Mouse (Mus musculus): ENCODE measurements around the gene Gpr63. TPM values are rescaled to one million over a fixed set of nuclear protein-coding genes. Genes with fewer than 3 reads are reported as not detected.
"Not testable (repeated sequence)": the region's sequence is repeated elsewhere in the genome, so short reads cannot be mapped to it uniquely, and the experiment has no call there.

Gene Gpr63
- polyA plus RNA-seq, 1 experiment from 2014 or later: 1.5 TPM

GRCm38 (mm10) chr4:25011780-25012179 is 45.6 kb downstream of the Gpr63 start:
- peaks cover 15% of the 10 kb centered on the region; the same call in 1 of the 2 replicates for H3K36me3 ChIP-seq
- no peaks in the 10 kb centered on the region for H3K4me1 ChIP-seq (replicated peaks)
- no peak overlapping the region for H3K9ac ChIP-seq
- H3K27ac ChIP-seq (replicated peaks): no peak overlapping the region
- no peak overlapping the region for H3K4me3 ChIP-seq
- WGBS: 45% methylated on average over 5 of the region's 5 CpGs
- H3K27me3 ChIP-seq: no peaks in the 10 kb centered on the region
- H3K9me3 ChIP-seq: no peaks in the 10 kb centered on the region
- peak; percentile 61 for ATAC-seq (ENCODE audit: low FRiP score, low read depth)
- no peak overlapping the region for H3K4me2 ChIP-seq

- ATAC-seq (ENCODE audit: low FRiP score, low read depth): no peak
- no peak overlapping the region for H3K27ac ChIP-seq (replicated peaks)
- H3K27me3 ChIP-seq: no peaks in the 10 kb centered on the region
- no peaks in the 10 kb centered on the region for H3K4me1 ChIP-seq (replicated peaks)
- peaks cover 7% of the 10 kb centered on the region; the same call in 1 of the 2 replicates for H3K36me3 ChIP-seq
- no peaks in the 10 kb centered on the region for H3K9me3 ChIP-seq
- no peak overlapping the region for H3K9ac ChIP-seq
- no peak overlapping the region for H3K4me2 ChIP-seq
- H3K4me3 ChIP-seq: no peak overlapping the region
- 97% methylated on average over 3 of the region's 3 CpGs for WGBS
Measured at GRCm38 (mm10) chr4:25012726-25013125, 46.5 kb downstream of the Gpr63 start.

DNA sequence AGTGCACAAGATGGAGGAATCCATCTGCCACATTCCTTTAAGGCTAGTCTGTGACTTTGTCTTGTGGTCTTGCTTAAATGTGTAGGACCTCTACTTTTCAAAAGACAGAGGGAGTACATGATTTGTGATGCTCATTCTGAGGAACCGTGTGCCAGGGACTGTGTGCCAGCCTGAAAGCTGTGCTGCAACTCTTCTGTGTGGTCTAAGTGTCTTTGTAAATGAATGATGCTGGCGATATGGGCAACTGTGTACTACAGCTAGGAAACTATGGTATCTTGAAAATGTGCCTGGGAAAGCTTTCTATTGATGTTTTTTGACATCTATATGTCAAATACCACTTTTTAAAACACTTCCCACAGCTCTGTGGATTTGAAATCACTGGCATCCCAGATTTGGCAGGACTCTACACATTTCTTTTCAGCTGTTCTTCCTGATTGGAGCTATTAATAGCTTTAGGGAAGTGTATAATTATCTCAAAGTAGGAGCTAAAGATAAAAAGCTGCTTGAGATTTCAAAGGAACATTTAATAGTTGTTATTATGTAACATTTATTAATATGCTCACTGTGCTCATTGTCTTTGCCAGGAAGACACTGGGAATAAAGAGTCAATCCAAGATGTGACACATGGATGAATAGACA is 48.9 kb downstream of the Gpr63 start:
- no peaks in the 10 kb centered on the region for H3K36me3 ChIP-seq
- WGBS: 91% methylated on average over 2 of the region's 2 CpGs
- H3K9ac ChIP-seq: no peak overlapping the region
- H3K27me3 ChIP-seq: no peaks in the 10 kb centered on the region
- H3K27ac ChIP-seq (replicated peaks): no peak overlapping the region
- no peak for ATAC-seq (ENCODE audit: low FRiP score, low read depth)
- H3K9me3 ChIP-seq: no peaks in the 10 kb centered on the region
- no peaks in the 10 kb centered on the region for H3K4me1 ChIP-seq (replicated peaks)
- no peak overlapping the region for H3K4me2 ChIP-seq
- no peak overlapping the region for H3K4me3 ChIP-seq

GRCm38 (mm10) chr4:25028252-25028651 is 62.0 kb downstream of the Gpr63 start:
- Histone ChIP-seq H3K4me2 (no peak overlapping the region), H3K27me3 (no peaks in the 10 kb centered on the region), H3K4me3 (no peak overlapping the region), H3K9me3 (no peaks in the 10 kb centered on the region), H3K27ac (replicated peaks) (no peak overlapping the region), H3K36me3 (no peaks in the 10 kb centered on the region), H3K4me1 (replicated peaks) (no peaks in the 10 kb centered on the region), H3K9ac (no peak overlapping the region)
- 80% methylated on average over 2 of the region's 2 CpGs for WGBS
- no peak for ATAC-seq (ENCODE audit: low FRiP score, low read depth)

DNA sequence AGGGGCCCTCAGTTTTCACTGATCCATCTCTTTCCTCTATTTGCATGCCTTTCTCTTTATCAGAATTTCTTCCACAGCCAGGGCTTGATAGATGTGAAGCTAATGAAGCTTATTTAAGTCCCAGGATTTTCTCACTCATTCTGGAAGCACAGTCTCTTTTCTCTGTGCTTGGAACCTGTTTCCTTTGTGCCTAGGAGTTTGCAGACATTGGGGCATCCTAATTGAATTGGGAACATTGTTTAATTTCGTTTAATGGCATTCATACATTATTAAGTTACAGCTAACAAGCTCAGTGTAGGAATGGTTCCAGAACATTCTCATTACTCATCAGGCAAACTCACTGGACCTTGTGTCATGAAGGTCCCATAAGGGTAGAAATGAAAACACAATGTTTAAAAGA is 62.5 kb downstream of the Gpr63 start:
- ATAC-seq (ENCODE audit: low FRiP score, low read depth): no peak
- no peak overlapping the region for H3K4me3 ChIP-seq
- no peaks in the 10 kb centered on the region for H3K4me1 ChIP-seq (replicated peaks)
- H3K27ac ChIP-seq (replicated peaks): no peak overlapping the region
- no peaks in the 10 kb centered on the region for H3K9me3 ChIP-seq
- no peaks in the 10 kb centered on the region for H3K27me3 ChIP-seq
- no peaks in the 10 kb centered on the region for H3K36me3 ChIP-seq
- 47% methylated on average over 1 of the region's 1 CpGs for WGBS
- no peak overlapping the region for H3K4me2 ChIP-seq
- H3K9ac ChIP-seq: no peak overlapping the region

DNA sequence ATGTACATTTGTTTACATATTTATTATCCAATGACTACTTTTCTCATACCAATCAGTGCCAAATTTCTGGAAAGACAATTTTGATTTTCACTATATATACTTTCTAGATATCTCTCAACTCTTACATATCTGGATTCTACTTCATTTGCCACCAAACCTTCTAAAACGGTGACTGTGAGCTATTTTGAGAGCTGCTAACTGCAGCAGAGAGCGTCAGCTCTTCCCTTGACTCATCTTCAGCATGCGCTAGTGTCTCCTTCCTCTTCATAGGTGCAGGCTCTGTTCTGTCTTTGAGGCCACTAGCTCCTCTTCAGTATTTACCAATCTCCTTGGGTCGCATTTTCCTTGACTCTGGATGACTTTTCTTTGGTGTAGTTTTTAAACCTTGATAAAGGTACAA is 63.7 kb downstream of the Gpr63 start:
- Histone ChIP-seq H3K36me3 (no peaks in the 10 kb centered on the region), H3K4me2 (no peak overlapping the region), H3K27ac (replicated peaks) (no peak overlapping the region), H3K27me3 (no peaks in the 10 kb centered on the region), H3K4me1 (replicated peaks) (no peaks in the 10 kb centered on the region), H3K4me3 (no peak overlapping the region), H3K9me3 (no peaks in the 10 kb centered on the region), H3K9ac (no peak overlapping the region)
- no peak for ATAC-seq (ENCODE audit: low FRiP score, low read depth)
- WGBS: 86% methylated on average over 4 of the region's 4 CpGs

DNA sequence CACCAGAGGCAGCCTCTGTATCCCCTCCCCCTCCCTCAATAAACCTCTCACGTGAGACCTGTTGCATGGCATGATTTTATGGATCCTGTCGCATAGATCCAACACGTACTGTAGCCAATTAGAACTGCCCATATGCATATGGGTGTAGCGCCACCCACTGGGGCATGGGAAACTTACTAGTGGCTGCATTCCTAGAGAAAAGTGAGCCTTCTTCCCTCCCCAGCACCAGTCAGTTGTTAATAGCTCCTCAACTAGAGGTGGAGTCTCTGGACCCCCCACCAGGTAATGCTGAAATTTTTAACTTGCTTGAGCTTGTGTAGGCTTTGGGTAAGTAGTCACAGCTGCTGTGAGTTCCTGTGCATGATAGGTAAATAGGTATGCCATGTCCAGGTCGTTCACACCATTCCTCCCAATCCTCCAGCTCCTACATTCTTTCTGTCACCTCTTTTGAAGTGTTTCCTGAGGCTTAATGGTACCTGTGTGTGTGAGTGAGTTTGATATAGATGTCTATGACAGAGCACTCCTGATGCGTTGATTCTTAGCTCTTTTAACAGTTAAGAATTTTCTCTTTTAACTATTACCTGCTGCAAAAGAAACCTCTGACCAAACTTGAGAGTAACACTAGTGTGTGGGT is 69.1 kb downstream of the Gpr63 start:
- H3K9me3 ChIP-seq: no peaks in the 10 kb centered on the region
- no peak overlapping the region for H3K4me3 ChIP-seq
- H3K27me3 ChIP-seq: no peaks in the 10 kb centered on the region
- no peak overlapping the region for H3K27ac ChIP-seq (replicated peaks)
- WGBS: 33% methylated on average over 6 of the region's 6 CpGs
- H3K4me2 ChIP-seq: no peak overlapping the region
- no peak for ATAC-seq (ENCODE audit: low FRiP score, low read depth)
- no peak overlapping the region for H3K9ac ChIP-seq
- H3K36me3 ChIP-seq: no peaks in the 10 kb centered on the region
- no peaks in the 10 kb centered on the region for H3K4me1 ChIP-seq (replicated peaks)

- Histone ChIP-seq H3K4me1 (replicated peaks) (no peaks in the 10 kb centered on the region), H3K27ac (replicated peaks) (no peak overlapping the region), H3K4me2 (no peak overlapping the region), H3K9me3 (no peaks in the 10 kb centered on the region), H3K9ac (no peak overlapping the region), H3K4me3 (no peak overlapping the region), H3K27me3 (no peaks in the 10 kb centered on the region), H3K36me3 (no peaks in the 10 kb centered on the region)
- WGBS: 86% methylated on average over 2 of the region's 2 CpGs
- ATAC-seq (ENCODE audit: low FRiP score, low read depth): no peak
Measured at GRCm38 (mm10) chr4:25035806-25036205, 69.6 kb downstream of the Gpr63 start.

- Histone ChIP-seq H3K27me3 (no peaks in the 10 kb centered on the region), H3K9me3 (no peaks in the 10 kb centered on the region), H3K36me3 (no peaks in the 10 kb centered on the region), H3K4me2 (no peak overlapping the region), H3K4me1 (replicated peaks) (no peaks in the 10 kb centered on the region), H3K27ac (replicated peaks) (no peak overlapping the region), H3K9ac (no peak overlapping the region), H3K4me3 (no peak overlapping the region)
- ATAC-seq (ENCODE audit: low FRiP score, low read depth): no peak
- WGBS: 94% methylated on average over 2 of the region's 2 CpGs
Measured at GRCm38 (mm10) chr4:25037260-25037659, 71.1 kb downstream of the Gpr63 start.

DNA sequence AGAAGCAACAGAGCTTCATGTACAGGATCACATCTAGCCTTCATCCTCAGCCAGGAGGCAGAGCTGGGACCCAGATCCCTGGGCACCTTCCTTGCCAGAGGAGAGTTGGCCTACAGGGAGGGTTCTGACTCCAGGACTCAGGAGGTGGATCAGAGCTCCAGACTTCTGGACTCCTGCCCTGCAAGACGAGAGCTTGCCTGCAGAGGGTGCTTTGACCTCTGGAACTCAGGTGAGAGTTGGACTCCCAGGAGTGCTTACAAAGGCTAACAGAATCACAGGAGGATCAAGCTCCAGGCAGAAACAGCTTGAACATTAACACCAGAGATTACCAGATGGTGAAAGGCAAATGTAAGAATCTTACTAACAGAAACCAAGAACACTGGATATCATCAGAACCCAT is 89.3 kb downstream of the Gpr63 start:
- H3K4me2 ChIP-seq; H3K9ac ChIP-seq; H3K36me3 ChIP-seq; H3K27ac ChIP-seq (replicated peaks); H3K4me3 ChIP-seq; H3K9me3 ChIP-seq; H3K27me3 ChIP-seq; H3K4me1 ChIP-seq (replicated peaks); ATAC-seq (ENCODE audit: low FRiP score, low read depth): not testable (repeated sequence)
- 74% methylated on average over 1 of the region's 1 CpGs for WGBS
